Mouse (Mus musculus) kidney, embryonic 15.5 days (tissue): ENCODE results near the gene Hipk1. TPM values are rescaled to one million over a fixed set of nuclear protein-coding genes. Genes with fewer than 3 reads are reported as not detected.

Source experiments
- ATAC-seq: fragments of 200-750 bp; cut with Nextera tagmentation; replicated peaks from 2 replicates; pipeline ENCODE4 v1.8.0; 2017; ENCODE audit warnings: moderate TSS enrichment; ENCODE audit not compliant: low FRiP score
- H3K27ac ChIP-seq: fragments of 300-500 bp; sonication (generic); 2 replicates; pipeline ENCODE4 v1.5.1; 2015; ENCODE audit warnings: mild to moderate bottlenecking, inconsistent platforms
- H3K27me3 ChIP-seq: fragments of 300-500 bp; sonication (generic); 2 replicates; pipeline ENCODE4 v1.6.1; 2015; ENCODE audit warnings: inconsistent platforms
- H3K36me3 ChIP-seq: fragments of 300-500 bp; sonication (generic); 2 replicates; pipeline ENCODE4 v1.6.1; 2015; ENCODE audit warnings: inconsistent platforms
- H3K4me1 ChIP-seq: fragments of 300-500 bp; sonication (generic); 2 replicates; pipeline ENCODE4 v1.6.1; 2015; ENCODE audit warnings: inconsistent platforms
- H3K4me2 ChIP-seq: fragments of 300-500 bp; sonication (generic); 2 replicates; pipeline ENCODE4 v1.6.1; 2015; ENCODE audit warnings: moderate library complexity, mild to moderate bottlenecking, inconsistent platforms
- H3K4me3 ChIP-seq: fragments of 300-500 bp; sonication (generic); replicated peaks from 2 replicates; pipeline ENCODE4 v1.5.1; 2015; ENCODE audit warnings: mild to moderate bottlenecking, inconsistent platforms
- H3K9ac ChIP-seq: fragments of 300-500 bp; sonication (generic); 2 replicates; pipeline ENCODE4 v1.6.1; 2015; ENCODE audit warnings: mild to moderate bottlenecking, inconsistent platforms
- H3K9me3 ChIP-seq: fragments of 300-500 bp; sonication (generic); replicated peaks from 2 replicates; pipeline ENCODE4 v1.6.1; 2016; ENCODE audit warnings: inconsistent platforms
- WGBS: fragments of 180-500 bp; shearing (Covaris S2); methylation state at CpG from one replicate; pipeline ENCODE4 v1.1.7; 2015; ENCODE audit warnings: mixed read lengths; 5-methylcytosine and 5-hydroxymethylcytosine counted together
- polyA plus RNA-seq: library from polyadenylated mRNA; unstranded; fragments of >200 nt; fragmentation: Nextera tagmentation; extraction: Ambion mirVana; gene quantifications from 2 replicates; pipeline ENCODE4 v1.2.1, GENCODE M21; 2015

Hipk1 gene
- polyA plus RNA-seq, 1 experiment from 2014 or later = 11.0 TPM

DNA sequence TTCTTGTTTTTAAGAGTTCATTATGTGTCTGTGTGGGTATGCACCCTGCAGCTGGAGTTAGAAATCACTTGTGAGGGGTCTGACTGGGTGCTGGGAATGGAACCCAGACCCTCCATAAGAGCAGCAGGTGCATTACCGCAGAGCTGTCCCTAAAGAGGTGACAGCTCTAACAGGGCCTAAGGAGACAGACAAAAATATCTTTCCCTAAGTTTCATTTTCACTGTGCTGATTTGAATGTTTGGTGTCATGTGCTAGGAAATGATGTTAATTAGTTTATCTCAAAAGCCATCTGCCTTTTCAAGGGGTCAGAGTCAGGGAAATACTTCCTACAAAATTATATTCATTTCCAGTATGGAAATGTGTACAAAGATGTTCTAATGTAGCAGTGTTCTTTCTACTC, 52.0 kb downstream of the Hipk1 start, which contains the start of gene Gm10964:
Gene Gm10964 (plus strand): TSS at position 38 of the 400 bp plus-strand sequence.
- peak within 1 kb of the TSS; percentile 93 for H3K27ac ChIP-seq
- peak within 1 kb of the TSS; percentile 42 for H3K4me3 ChIP-seq
- peak within 1 kb of the TSS; percentile 59 for H3K4me2 ChIP-seq
- H3K9ac ChIP-seq = 0 out of 2 replicates have a peak within 1 kb of the TSS, but pooled peaks have one; percentile 40
- no peak for ATAC-seq
- H3K36me3 ChIP-seq = peaks cover 25% of the 10 kb centered on the region
- H3K4me1 ChIP-seq = peaks cover 42% of the 10 kb centered on the region
- no peaks in the 10 kb centered on the region for H3K27me3 ChIP-seq
- H3K9me3 ChIP-seq = no peaks in the 10 kb centered on the region
- WGBS = 93% methylated on average over 1 of the region's 1 CpGs

DNA sequence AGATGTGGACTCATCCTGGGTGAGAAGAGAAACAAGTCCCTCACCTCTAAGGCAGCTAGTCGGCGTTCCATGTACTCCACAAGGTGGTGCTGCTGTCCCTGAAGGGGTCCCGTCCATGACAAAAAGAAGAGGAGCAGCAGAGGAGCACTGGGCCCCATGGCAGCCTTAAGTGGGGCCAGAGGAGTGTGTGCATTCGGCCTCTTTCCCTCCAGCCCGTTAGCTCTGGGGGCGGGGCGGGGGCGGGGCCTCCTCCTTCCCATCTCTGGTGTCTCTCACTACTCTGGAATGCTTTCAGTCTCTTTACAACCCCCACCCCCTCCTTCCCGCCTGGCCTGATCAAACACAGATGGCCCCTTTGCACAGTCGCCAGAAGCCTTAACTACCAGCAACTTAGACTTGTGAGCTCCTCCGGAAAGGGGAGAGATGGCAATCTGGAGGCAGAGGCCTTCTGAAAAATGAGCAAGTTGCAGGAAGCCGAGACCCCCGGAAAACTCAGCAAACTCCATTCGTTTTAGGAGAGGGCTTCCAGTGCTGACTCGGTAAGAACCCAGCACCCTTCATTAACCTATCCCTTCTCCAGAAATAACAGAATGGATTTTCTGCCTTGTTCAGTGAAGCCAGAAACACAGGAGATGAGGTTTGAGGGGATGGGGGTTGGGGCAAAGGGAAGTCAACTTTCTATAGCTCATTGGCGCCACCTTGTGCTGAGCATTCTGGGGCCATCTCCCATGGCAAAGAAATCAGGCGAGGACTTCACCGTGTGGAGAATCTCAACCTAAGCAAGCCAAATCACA, 53.4 kb downstream of the Hipk1 start, which contains the start of gene Olfml3:
Gene Olfml3 (minus strand): TSS at position 224 of the 794 bp plus-strand sequence.
- peak within 1 kb of the TSS; percentile 42 for H3K4me3 ChIP-seq
- H3K4me2 ChIP-seq = peak within 1 kb of the TSS; percentile 59
- no peaks in the 10 kb centered on the region for H3K9me3 ChIP-seq
- peaks cover 11% of the 10 kb centered on the region for H3K36me3 ChIP-seq
- under 1% methylated on average over 18 of the region's 18 CpGs for WGBS
- peaks cover 56% of the 10 kb centered on the region for H3K4me1 ChIP-seq
- H3K27ac ChIP-seq = peak within 1 kb of the TSS; percentile 93
- no peaks in the 10 kb centered on the region for H3K27me3 ChIP-seq
- peak within 1 kb of the TSS; percentile 40 for H3K9ac ChIP-seq
- peak; percentile 82 for ATAC-seq

DNA sequence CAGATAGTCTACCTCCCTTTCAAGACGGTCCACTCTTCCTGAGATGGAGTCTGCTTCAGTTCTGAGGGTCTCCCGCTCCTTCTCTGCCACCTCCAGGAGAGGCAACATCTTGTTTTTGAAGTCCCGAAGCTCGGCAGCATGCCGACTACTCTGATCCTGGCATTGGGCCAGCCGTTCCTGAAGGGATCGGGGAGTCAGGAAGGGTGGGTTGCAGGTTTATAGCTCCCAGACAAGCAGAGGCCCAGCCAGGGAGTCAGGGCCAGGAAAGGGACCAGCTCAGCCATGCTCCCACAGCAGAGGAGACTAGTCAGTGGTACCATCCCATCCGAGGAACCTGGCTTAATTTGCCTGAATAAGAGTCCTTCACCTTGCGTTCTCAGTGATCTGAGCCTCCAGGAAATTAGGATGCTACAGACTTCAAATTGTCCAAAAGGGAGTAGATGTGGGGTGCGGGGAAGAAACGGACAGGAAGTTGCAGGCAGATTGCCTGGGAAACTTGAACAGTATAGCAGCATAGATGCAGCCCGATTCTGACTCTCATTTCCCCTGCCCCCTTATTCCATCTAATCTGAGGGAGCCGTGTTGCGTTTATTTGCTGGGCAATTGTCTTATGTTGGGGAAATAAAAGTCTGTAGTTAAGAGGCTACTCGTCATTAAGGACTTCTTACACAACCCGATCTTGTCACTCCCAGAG, 54.2 kb downstream of the Hipk1 start:
- 11% methylated on average over 16 of the region's 16 CpGs for WGBS

DNA sequence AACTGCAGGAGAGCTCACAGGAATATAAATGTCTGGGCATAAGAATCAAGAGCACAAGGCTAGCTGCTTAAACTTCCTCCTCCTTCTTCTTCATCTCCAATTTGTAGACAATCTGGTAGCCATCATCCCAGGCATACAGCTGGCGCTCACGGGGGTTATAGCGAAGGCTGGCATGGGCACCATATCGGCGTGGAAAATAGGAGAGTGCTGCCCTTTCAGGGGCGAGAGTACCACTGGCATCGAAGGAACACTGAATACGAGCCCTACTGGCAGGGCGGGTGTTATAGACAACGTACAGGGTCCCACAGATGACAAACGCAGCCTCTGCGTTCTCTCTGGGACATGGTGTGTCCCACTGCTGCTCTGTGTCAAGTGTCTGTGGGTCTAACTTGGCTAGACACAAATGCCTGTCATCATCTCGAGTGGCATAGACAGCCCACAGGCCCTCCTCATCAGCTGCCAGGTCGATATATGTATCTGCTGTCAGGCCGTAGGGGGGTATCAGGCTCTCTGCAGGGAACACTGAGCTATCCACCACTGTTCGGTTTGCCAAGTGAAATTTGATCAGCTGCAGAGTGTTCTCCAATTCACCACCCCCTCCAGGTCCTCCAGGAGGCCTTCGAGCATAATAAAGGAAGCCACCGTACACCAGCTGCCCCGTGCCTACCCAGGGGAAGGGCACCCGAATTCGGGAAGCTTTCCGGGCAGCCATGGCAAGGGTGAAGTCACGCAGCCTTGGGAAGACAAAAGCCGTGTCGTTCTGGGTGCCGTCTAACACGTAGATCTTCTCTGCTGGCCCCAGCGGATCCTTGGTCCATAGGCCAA, 55.4 kb downstream of the Hipk1 start:
- no peak for ATAC-seq
- no peaks in the 10 kb centered on the region for H3K9me3 ChIP-seq

More for the DNA sequence above, 54.2 kb downstream of the Hipk1 start:
- peak overlapping the region; percentile 59 for H3K4me2 ChIP-seq
- no peak; the same call in 1 of the 2 replicates for ATAC-seq
- H3K27ac ChIP-seq = peak overlapping the region; percentile 93
- H3K4me3 ChIP-seq = peak overlapping the region; percentile 42
- H3K4me1 ChIP-seq = peaks cover 60% of the 10 kb centered on the region
- peaks cover 8% of the 10 kb centered on the region for H3K36me3 ChIP-seq
- peak overlapping the region; percentile 40 for H3K9ac ChIP-seq
- H3K27me3 ChIP-seq = no peaks in the 10 kb centered on the region
- no peaks in the 10 kb centered on the region for H3K9me3 ChIP-seq

DNA sequence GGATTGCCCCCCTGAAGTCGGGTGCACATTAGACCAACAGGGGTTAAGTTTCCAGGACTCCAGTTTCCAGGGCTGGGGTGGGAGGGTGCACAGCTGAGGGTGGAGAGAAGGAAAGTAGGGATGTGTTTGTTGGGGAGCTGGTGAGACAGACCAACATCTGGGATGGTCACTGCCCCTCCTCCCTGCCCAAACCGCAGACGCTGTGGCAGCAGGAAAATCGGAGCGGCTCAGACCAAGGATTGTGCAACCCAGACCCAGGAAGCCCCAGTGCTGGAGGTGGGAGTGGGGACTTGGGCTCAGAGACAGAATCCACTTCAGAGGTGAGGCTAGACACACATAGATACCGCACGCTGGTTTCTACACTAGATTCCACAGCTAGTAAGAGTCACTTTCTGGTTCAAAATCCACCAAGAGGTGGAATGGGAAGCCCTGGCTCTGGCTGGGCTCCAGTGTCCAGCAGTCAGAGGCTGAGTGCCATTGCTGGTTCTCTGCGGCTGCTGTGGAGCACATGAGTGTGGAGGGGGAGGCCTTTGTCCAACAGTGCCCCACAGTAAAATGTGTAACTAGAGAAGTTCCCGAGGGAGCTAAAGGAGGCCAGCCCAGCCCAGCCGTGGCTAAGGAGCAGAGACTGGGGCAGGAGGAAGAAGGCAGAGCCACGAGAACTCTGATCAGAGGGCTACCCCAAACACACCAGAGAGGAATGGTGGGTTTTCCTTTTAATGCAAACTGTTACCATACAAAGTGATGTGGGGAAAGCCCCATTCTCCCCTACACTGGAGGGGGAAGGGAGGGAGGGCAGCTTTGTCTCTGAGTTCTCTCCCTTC, 56.5 kb downstream of the Hipk1 start:
- ATAC-seq = peak; percentile 46
- peaks cover 60% of the 10 kb centered on the region for H3K4me1 ChIP-seq
- peak overlapping the region; percentile 6; the same call in 1 of the 2 replicates for H3K9ac ChIP-seq
- H3K27ac ChIP-seq = peak overlapping the region; percentile 93
- WGBS = 4% methylated on average over 11 of the region's 11 CpGs
- no peaks in the 10 kb centered on the region for H3K27me3 ChIP-seq
- H3K9me3 ChIP-seq = no peaks in the 10 kb centered on the region
- H3K4me3 ChIP-seq = peak overlapping the region; percentile 42
- H3K4me2 ChIP-seq = peak overlapping the region; percentile 59
- H3K36me3 ChIP-seq = no peaks in the 10 kb centered on the region

More for the DNA sequence above, 55.4 kb downstream of the Hipk1 start:
- Histone ChIP-seq H3K4me2 (peak overlapping the region; percentile 59), H3K9ac (peak overlapping the region; percentile 40; the same call in 1 of the 2 replicates), H3K27ac (peak overlapping the region; percentile 93), H3K4me1 (peaks cover 60% of the 10 kb centered on the region), H3K27me3 (no peaks in the 10 kb centered on the region), H3K4me3 (peak overlapping the region; percentile 42), H3K36me3 (no peaks in the 10 kb centered on the region)
- WGBS = 56% methylated on average over 28 of the region's 28 CpGs

DNA sequence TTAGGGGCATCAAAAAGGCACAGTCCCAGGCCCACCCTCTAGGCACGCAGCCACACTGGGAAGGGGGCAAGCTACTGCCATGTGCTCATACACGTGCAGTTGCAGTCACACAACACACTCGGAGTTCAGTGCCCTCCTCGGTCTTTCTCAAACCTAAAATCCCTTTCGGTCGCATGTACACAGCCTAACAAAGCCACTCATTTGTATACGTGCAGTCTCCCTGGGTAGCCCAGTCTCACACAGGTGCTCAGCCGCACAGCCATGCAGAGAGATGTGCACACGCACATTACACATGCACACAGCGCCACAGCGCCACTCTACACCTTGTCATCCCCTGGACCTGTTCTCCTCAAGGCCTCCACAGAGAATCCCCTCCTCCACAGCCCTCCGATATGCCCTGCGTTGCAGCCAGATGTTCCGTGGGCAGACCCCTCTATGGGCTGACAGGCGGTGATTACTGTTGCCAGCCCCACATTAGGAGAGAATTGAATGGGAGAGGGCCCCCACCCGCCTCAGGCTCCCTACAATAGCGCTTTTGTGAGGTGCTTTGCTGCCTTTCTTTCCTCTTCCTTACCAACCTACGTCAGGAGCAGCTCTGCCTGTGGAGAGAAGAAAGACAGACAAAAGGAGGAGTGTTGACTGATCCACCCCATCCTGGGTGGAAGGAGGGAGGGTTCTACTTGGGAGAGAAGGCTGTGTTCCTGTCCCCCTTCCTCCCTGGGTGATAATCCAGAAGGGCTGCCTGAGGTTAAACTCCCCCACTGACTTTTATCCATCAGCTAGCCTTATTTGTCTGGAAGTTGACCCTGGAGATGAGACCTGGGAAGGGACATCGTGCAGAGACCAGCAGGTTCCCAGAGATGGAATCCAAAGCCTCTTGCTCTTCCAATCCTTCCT, 57.3 kb downstream of the Hipk1 start:
- Histone ChIP-seq H3K4me1 (peaks cover 57% of the 10 kb centered on the region), H3K9me3 (no peaks in the 10 kb centered on the region), H3K9ac (no peak overlapping the region), H3K36me3 (no peaks in the 10 kb centered on the region), H3K27me3 (no peaks in the 10 kb centered on the region), H3K4me3 (peak overlapping the region; percentile 42; the same call in 1 of the 2 replicates), H3K4me2 (peak overlapping the region; percentile 59), H3K27ac (peak overlapping the region; percentile 93)
- no peak for ATAC-seq
- WGBS = 39% methylated on average over 19 of the region's 19 CpGs

DNA sequence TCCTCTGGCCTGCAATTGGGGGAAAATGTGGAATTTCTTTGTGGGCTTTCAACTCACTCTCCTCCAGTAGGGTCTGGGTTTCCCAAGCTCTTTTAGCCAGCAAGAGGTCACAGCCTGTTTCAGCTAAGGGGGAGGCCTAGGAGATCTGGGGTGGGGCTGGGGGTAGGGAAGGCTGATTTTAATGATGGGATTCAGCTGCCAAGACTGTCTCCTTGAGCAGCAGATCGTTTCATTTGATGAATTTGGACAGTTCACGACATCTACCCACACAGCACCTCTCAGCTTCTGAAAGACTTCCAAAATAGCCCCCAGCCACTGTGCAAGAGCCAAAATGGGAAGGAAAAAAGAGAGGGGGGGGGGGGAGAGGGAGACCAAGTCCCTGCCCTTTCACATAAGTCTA, 58.2 kb downstream of the Hipk1 start:
- H3K27ac ChIP-seq = peak overlapping the region; percentile 93
- H3K9ac ChIP-seq = no peak overlapping the region
- no peaks in the 10 kb centered on the region for H3K36me3 ChIP-seq
- H3K4me1 ChIP-seq = peaks cover 58% of the 10 kb centered on the region
- H3K4me3 ChIP-seq = no peak overlapping the region
- H3K27me3 ChIP-seq = no peaks in the 10 kb centered on the region
- WGBS = 17% methylated on average over 2 of the region's 2 CpGs
- ATAC-seq = no peak
- H3K4me2 ChIP-seq = no peak overlapping the region
- H3K9me3 ChIP-seq = no peaks in the 10 kb centered on the region

DNA sequence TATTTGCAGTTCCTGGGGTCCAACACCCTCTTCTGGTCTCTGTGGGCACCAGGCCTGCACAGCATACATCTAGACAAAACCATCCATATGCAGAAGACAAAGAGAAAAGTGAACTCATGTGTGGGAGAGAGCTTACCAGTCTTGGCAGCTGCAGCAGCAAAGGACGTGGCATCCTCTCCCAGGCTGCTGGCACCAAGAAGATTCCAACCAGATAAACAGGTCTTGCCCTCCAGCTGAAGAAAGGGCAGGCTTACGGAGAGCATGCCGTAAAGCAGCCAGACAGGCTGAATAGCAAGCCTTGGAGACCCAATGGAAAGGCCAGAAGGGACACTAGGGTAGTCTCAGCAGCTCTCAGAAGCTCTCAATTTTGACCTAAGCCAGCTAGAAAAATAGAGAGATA, 59.2 kb downstream of the Hipk1 start:
- Histone ChIP-seq H3K9me3 (no peaks in the 10 kb centered on the region), H3K4me2 (no peak overlapping the region), H3K27me3 (no peaks in the 10 kb centered on the region), H3K9ac (no peak overlapping the region), H3K4me3 (no peak overlapping the region), H3K4me1 (peaks cover 48% of the 10 kb centered on the region), H3K27ac (no peak overlapping the region), H3K36me3 (no peaks in the 10 kb centered on the region)
- no peak for ATAC-seq
- 85% methylated on average over 3 of the region's 3 CpGs for WGBS

DNA sequence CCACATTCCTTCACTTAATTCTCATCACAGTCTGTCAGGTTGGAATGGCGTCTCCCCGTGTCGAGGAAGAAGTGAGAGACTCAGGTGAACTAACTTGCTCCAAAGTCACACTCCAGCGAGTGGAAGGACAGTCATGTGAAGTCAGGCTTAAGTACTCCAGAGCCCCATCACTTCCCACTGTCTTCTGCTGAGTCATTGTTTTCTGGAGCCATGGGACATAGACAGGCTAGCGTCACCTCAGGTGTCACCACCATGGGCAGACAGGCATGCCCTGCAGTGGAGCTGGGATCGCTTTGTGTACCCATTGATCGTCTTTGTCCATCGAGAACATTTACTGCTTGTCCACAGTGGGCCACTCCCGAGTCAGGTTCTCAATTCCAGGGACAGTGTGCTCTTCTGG, 61.5 kb downstream of the Hipk1 start:
- H3K4me2 ChIP-seq = no peak overlapping the region
- no peaks in the 10 kb centered on the region for H3K9me3 ChIP-seq
- H3K4me1 ChIP-seq = peaks cover 25% of the 10 kb centered on the region
- H3K36me3 ChIP-seq = no peaks in the 10 kb centered on the region
- no peak overlapping the region for H3K9ac ChIP-seq
- 81% methylated on average over 9 of the region's 9 CpGs for WGBS
- H3K27me3 ChIP-seq = no peaks in the 10 kb centered on the region
- ATAC-seq = no peak
- no peak overlapping the region for H3K4me3 ChIP-seq
- H3K27ac ChIP-seq = no peak overlapping the region

DNA sequence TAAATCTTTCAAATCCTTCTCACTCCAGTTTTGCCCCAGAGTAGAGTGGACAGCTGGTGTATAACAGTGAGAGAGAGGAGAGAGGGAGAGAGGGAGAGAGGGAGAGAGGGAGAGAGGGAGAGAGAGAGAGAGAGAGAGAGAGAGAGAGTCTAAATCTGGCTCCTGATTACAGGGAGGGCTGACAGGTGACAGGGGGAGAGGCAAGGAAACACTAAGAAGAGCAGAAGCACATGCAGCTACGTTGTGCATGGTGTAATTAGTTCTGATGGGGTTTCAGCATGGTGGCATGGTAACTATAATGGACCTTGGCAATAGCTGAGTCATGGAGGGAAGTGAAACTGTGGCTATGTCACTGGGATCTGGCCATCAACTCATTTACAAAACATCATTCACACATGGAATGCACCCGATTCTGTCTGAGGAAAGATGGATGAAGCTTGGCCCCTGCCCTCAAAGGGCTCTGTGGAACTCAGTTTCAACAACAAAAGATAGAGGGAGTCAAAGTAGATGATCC, 63.5 kb downstream of the Hipk1 start:
- H3K4me2 ChIP-seq = no peak overlapping the region
- H3K4me3 ChIP-seq = no peak overlapping the region
- H3K27ac ChIP-seq = no peak overlapping the region
- H3K9me3 ChIP-seq = no peaks in the 10 kb centered on the region
- no peak for ATAC-seq
- peaks cover 5% of the 10 kb centered on the region for H3K4me1 ChIP-seq
- H3K27me3 ChIP-seq = no peaks in the 10 kb centered on the region
- WGBS = 35% methylated on average over 2 of the region's 2 CpGs
- H3K36me3 ChIP-seq = no peaks in the 10 kb centered on the region
- no peak overlapping the region for H3K9ac ChIP-seq
